Mouse (Mus musculus): ENCODE results near the gene Babam2. TPM values are rescaled to one million over a fixed set of nuclear protein-coding genes. Genes with fewer than 3 reads are reported as not detected.

Gene Babam2
- polyA plus RNA-seq, 1 experiment from 2014 or later = 33.5 TPM

DNA sequence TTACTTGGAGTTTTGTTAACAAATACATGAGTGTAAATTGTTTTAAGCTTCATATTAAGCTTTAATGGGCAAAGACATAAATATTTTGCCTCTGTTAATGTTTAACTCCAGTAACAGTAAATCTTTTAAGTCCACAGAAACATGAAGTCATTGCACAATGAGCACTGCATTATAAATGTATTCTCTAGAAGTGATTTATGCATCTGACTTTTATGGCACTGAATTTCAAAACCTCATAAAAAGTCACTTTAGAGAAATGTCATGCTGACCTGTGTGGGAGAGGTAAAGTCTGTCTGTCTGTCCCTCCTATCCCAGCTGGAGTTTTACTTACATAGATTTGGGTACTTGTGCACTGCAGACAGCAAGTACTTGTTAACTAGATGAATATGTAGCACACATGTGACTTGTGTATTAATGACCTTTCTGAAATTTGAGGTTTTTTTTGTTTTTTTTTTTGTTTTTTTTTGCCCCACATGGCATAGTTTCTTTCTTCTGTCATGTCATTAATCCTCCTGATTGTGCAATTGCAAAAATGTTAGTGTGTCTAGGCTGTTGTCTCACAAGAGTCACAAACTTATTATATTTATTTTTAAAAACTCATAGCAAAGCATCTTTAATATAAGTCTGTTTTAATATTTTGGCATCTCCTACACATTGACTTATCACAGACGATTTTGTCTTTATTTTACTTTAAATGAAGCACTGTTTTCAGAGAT lies 165.4 kb downstream of the Babam2 start:
- H3K9ac ChIP-seq (replicated peaks; ENCODE audit: low read length) = no peak overlapping the region
- no peak for ATAC-seq (ENCODE audit: low FRiP score, low TSS enrichment)
- no peaks in the 10 kb centered on the region for H3K27me3 ChIP-seq (ENCODE audit: control insufficient read depth, insufficient read depth, low read length)
- H3K9me3 ChIP-seq (ENCODE audit: control insufficient read depth, low read length) = no peaks in the 10 kb centered on the region
- no peak overlapping the region for H3K27ac ChIP-seq (replicated peaks; ENCODE audit: low read depth, low read length)
- WGBS = 87% methylated on average over 1 of the region's 1 CpGs
- no peaks in the 10 kb centered on the region for H3K36me3 ChIP-seq (ENCODE audit: control insufficient read depth, insufficient read depth, low read length)
- no peaks in the 10 kb centered on the region for H3K4me1 ChIP-seq (ENCODE audit: control insufficient read depth, insufficient read depth, low read length)
- no peak for DNase-seq
- H3K4me3 ChIP-seq (replicated peaks; ENCODE audit: low read depth, low read length) = no peak overlapping the region
- no peak overlapping the region for H3K4me2 ChIP-seq (ENCODE audit: low read length)

DNA sequence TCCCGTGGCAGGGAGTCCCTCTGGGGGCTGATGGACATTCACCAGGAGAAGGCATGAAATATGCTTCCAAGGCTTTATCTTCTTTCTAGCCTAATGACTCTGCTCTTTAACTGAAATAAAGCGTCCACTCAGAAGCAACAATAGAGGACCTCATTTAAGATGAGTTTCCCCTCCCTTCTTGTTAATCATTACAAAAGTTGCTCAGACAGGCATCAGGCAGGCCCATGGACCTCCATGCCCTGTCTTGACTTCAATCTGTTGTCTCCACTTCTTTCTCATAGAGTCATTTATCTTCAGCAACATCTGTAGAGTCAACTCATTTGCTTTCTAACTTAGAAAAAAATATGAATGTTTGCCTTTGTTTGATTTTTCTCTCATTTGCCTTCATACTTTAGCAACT lies 166.6 kb downstream of the Babam2 start:
- H3K4me2 ChIP-seq (ENCODE audit: low read length) = no peak overlapping the region
- no peak overlapping the region for H3K9ac ChIP-seq (replicated peaks; ENCODE audit: low read length)
- no peaks in the 10 kb centered on the region for H3K36me3 ChIP-seq (ENCODE audit: control insufficient read depth, insufficient read depth, low read length)
- H3K27ac ChIP-seq (replicated peaks; ENCODE audit: low read depth, low read length) = no peak overlapping the region
- H3K4me1 ChIP-seq (ENCODE audit: control insufficient read depth, insufficient read depth, low read length) = no peaks in the 10 kb centered on the region
- no peaks in the 10 kb centered on the region for H3K9me3 ChIP-seq (ENCODE audit: control insufficient read depth, low read length)
- DNase-seq (no peak), ATAC-seq (ENCODE audit: low FRiP score, low TSS enrichment) (no peak)
- 81% methylated on average over 2 of the region's 2 CpGs for WGBS
- no peaks in the 10 kb centered on the region for H3K27me3 ChIP-seq (ENCODE audit: control insufficient read depth, insufficient read depth, low read length)
- H3K4me3 ChIP-seq (replicated peaks; ENCODE audit: low read depth, low read length) = no peak overlapping the region

DNA sequence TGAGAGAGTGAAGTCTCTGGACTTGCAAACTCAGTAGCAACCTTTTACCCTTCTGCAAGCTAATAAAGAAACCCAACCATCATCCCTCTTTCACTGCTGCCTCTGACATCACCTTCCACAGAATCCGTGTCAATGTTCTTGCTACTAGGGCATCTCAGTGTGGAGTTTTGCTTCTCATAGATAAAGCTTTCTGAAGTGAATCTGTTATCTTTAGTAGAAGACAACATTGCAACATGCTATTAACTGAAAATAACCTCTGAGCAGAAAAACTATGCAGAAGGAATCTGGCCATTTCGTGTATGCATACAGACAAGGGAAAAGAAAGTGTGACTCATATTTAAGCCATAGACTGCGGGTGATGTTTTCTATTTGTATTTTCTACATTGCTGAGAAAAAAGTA lies 168.6 kb downstream of the Babam2 start:
- no peaks in the 10 kb centered on the region for H3K9me3 ChIP-seq (ENCODE audit: control insufficient read depth, low read length)
- DNase-seq = no peak
- H3K4me1 ChIP-seq (ENCODE audit: control insufficient read depth, insufficient read depth, low read length) = no peaks in the 10 kb centered on the region
- no peaks in the 10 kb centered on the region for H3K27me3 ChIP-seq (ENCODE audit: control insufficient read depth, insufficient read depth, low read length)
- no peak overlapping the region for H3K9ac ChIP-seq (replicated peaks; ENCODE audit: low read length)
- H3K36me3 ChIP-seq (ENCODE audit: control insufficient read depth, insufficient read depth, low read length) = no peaks in the 10 kb centered on the region
- no peak overlapping the region for H3K27ac ChIP-seq (replicated peaks; ENCODE audit: low read depth, low read length)
- H3K4me2 ChIP-seq (ENCODE audit: low read length) = no peak overlapping the region
- whole genome bisulfite sequencing = 91% methylated on average over 3 of the region's 3 CpGs
- no peak overlapping the region for H3K4me3 ChIP-seq (replicated peaks; ENCODE audit: low read depth, low read length)
- no peak for ATAC-seq (ENCODE audit: low FRiP score, low TSS enrichment)

DNA sequence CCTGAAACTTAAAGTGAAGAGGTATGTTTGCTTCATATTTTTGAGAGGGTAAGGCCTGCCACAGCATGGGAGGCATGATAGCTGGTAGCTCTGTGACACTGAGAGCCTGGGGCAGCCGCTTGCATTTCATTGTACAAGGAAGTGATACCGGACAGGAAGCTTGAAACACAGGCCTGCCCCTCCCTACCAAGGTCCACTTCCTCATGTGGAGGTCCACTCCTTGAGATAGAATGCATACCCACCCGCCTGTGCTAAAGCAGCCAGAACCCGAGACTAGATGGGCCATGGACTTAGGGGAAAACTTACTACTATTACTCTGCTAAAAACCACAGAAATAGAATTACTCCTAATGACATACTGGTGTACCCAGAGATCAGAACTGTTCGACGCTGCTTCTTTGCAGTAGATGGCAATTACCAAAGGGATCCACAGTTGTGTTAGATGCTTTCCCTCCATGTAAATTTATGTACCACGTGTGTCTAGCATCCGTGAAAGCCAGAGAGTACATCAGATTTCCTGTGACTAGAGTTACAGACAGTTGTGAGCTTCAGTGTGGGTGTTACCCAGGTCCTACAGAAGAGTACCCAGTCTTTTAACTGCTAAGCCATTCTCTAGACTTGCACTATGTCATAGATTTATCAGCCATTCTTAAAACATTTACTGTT lies 173.5 kb downstream of the Babam2 start:
- DNase-seq = no peak
- Histone ChIP-seq H3K9ac (replicated peaks; ENCODE audit: low read length) (no peak overlapping the region), H3K4me1 (ENCODE audit: control insufficient read depth, insufficient read depth, low read length) (no peaks in the 10 kb centered on the region), H3K4me3 (replicated peaks; ENCODE audit: low read depth, low read length) (no peak overlapping the region), H3K4me2 (ENCODE audit: low read length) (no peak overlapping the region), H3K27ac (replicated peaks; ENCODE audit: low read depth, low read length) (no peak overlapping the region), H3K27me3 (ENCODE audit: control insufficient read depth, insufficient read depth, low read length) (no peaks in the 10 kb centered on the region), H3K9me3 (ENCODE audit: control insufficient read depth, low read length) (no peaks in the 10 kb centered on the region), H3K36me3 (ENCODE audit: control insufficient read depth, insufficient read depth, low read length) (no peaks in the 10 kb centered on the region)
- WGBS = 88% methylated on average over 8 of the region's 8 CpGs
- no peak for ATAC-seq (ENCODE audit: low FRiP score, low TSS enrichment)

DNA sequence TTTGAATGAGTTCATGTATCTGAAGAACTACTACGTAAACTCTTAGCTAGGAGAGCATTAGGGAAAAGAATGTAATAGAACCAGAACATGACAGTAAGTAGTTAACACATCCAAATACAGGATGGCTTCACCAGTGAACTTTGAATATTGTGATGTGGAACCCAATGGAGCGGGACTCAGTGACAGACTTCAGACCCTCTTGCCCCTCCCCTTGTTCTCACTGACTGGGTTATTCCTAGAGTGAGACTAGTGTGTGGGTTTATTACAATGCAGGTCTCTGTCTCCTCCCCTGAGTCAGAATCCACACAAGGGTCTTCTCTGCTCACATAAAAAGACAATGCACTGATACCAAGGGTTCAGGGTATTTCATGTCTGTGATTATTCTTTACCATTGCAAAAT lies 175.8 kb downstream of the Babam2 start:
- Histone ChIP-seq H3K4me1 (ENCODE audit: control insufficient read depth, insufficient read depth, low read length) (no peaks in the 10 kb centered on the region), H3K4me3 (replicated peaks; ENCODE audit: low read depth, low read length) (no peak overlapping the region), H3K4me2 (ENCODE audit: low read length) (no peak overlapping the region), H3K36me3 (ENCODE audit: control insufficient read depth, insufficient read depth, low read length) (no peaks in the 10 kb centered on the region), H3K27me3 (ENCODE audit: control insufficient read depth, insufficient read depth, low read length) (no peaks in the 10 kb centered on the region), H3K9ac (replicated peaks; ENCODE audit: low read length) (no peak overlapping the region), H3K27ac (replicated peaks; ENCODE audit: low read depth, low read length) (no peak overlapping the region), H3K9me3 (ENCODE audit: control insufficient read depth, low read length) (no peaks in the 10 kb centered on the region)
- no peak for ATAC-seq (ENCODE audit: low FRiP score, low TSS enrichment)
- 91% methylated on average over 2 of the region's 2 CpGs for WGBS
- no peak for DNase-seq

DNA sequence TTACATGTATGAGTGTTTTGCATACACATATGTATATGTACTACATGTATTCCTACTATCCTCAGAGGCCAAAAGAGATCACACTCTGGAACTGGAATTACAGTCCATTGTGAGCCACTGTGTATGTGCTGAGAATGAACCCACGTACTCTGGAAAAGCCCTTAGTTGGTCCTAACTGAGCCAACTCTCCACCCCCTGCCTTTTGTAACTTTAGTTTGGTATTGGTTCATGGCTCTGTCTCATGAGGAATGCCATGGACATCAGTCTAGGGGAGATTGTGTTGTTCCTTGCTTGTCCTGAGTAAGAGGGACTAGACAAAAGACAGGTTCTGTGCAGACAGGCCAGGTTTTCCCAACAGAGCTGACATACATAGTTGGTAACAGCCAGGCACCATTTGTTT lies 177.1 kb downstream of the Babam2 start:
- Histone ChIP-seq H3K27ac (replicated peaks; ENCODE audit: low read depth, low read length) (no peak overlapping the region), H3K36me3 (ENCODE audit: control insufficient read depth, insufficient read depth, low read length) (no peaks in the 10 kb centered on the region), H3K4me2 (ENCODE audit: low read length) (no peak overlapping the region), H3K27me3 (ENCODE audit: control insufficient read depth, insufficient read depth, low read length) (no peaks in the 10 kb centered on the region), H3K4me1 (ENCODE audit: control insufficient read depth, insufficient read depth, low read length) (no peaks in the 10 kb centered on the region), H3K9ac (replicated peaks; ENCODE audit: low read length) (no peak overlapping the region), H3K4me3 (replicated peaks; ENCODE audit: low read depth, low read length) (no peak overlapping the region), H3K9me3 (ENCODE audit: control insufficient read depth, low read length) (no peaks in the 10 kb centered on the region)
- DNase-seq (no peak), ATAC-seq (ENCODE audit: low FRiP score, low TSS enrichment) (no peak)
- WGBS = 76% methylated on average over 1 of the region's 1 CpGs

DNA sequence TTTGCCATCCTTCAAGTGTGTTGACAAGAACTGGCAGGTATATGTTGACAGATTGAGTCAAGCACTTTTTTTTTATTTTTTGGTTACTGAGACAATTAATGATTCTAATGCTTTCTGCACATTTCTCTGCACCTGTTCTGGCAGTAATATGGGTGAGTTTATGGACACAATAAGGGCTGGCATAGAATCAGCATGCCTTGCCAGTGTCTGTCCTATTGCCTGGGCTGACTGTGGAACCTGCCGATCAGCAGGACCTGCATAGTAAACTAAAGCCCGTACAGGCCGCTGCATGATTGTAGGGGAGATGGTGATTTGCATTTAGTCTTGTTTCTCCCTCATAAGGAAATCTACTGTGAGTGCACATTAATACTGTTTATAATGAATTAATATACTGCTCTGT lies 178.0 kb downstream of the Babam2 start:
- no peak for ATAC-seq (ENCODE audit: low FRiP score, low TSS enrichment)
- Histone ChIP-seq H3K9me3 (ENCODE audit: control insufficient read depth, low read length) (no peaks in the 10 kb centered on the region), H3K4me1 (ENCODE audit: control insufficient read depth, insufficient read depth, low read length) (no peaks in the 10 kb centered on the region), H3K27me3 (ENCODE audit: control insufficient read depth, insufficient read depth, low read length) (no peaks in the 10 kb centered on the region), H3K4me2 (ENCODE audit: low read length) (no peak overlapping the region), H3K36me3 (ENCODE audit: control insufficient read depth, insufficient read depth, low read length) (no peaks in the 10 kb centered on the region), H3K9ac (replicated peaks; ENCODE audit: low read length) (no peak overlapping the region), H3K27ac (replicated peaks; ENCODE audit: low read depth, low read length) (no peak overlapping the region), H3K4me3 (replicated peaks; ENCODE audit: low read depth, low read length) (no peak overlapping the region)
- WGBS = 90% methylated on average over 3 of the region's 3 CpGs
- DNase-seq = no peak

DNA sequence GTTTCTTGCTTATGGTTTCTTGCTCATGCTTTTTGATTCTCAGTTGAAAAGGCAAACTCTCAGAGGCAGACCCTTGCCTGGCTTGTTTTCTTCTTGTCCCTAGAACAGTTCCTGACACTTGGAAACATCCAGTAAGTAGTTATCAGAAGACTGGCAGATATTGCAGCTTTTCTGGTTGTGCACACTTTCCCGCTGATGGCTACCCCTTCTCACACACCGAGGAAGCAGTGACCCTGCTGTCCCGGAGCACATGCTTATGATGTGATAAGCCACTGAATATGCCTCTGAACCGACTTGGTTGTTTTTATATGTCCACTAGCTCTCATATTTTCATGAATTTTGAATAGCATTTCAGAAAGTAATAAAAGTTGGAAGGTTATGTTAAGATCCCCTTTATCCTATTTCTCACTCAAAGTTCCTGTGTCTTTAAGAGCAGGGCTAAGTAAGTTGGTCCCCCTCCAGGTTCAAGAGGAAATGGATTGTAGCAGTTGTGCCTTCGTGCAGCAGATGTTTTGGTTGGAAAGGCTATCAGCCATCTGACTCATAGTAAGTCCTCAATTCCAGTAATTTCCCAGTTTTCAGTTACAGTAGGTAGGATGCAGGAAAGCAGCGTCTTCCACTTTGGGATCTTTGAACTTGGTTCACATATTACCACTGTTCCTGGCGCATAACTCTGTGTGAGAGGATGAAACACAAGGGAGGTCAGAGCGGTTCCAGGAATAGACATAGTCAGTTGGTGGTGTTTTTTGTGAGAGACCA lies 178.9 kb downstream of the Babam2 start:
- Histone ChIP-seq H3K27me3 (ENCODE audit: control insufficient read depth, insufficient read depth, low read length) (no peaks in the 10 kb centered on the region), H3K4me2 (ENCODE audit: low read length) (no peak overlapping the region), H3K9ac (replicated peaks; ENCODE audit: low read length) (no peak overlapping the region), H3K27ac (replicated peaks; ENCODE audit: low read depth, low read length) (no peak overlapping the region), H3K4me1 (ENCODE audit: control insufficient read depth, insufficient read depth, low read length) (no peaks in the 10 kb centered on the region), H3K36me3 (ENCODE audit: control insufficient read depth, insufficient read depth, low read length) (no peaks in the 10 kb centered on the region), H3K4me3 (replicated peaks; ENCODE audit: low read depth, low read length) (no peak overlapping the region), H3K9me3 (ENCODE audit: control insufficient read depth, low read length) (no peaks in the 10 kb centered on the region)
- 90% methylated on average over 8 of the region's 8 CpGs for WGBS
- ATAC-seq (ENCODE audit: low FRiP score, low TSS enrichment) = no peak
- no peak for DNase-seq

Measured in midbrain, embryonic 14.5 days (tissue).